Mouse (Mus musculus) midbrain, embryonic 14.5 days (tissue): Measurements from ENCODE around the gene Fcho1. TPM values are rescaled to one million over a fixed set of nuclear protein-coding genes. Genes with fewer than 3 reads are reported as not detected.
"Not testable (repeated sequence)": the region's sequence is repeated elsewhere in the genome, so short reads cannot be mapped to it uniquely, and the experiment has no call there.

Experiments
- ATAC-seq: fragments of 200-750 bp; cut with Nextera tagmentation; 2 replicates; pipeline ENCODE4 v1.8.0; 2017; ENCODE audit warnings: moderate number of reproducible peaks, moderate library complexity; ENCODE audit not compliant: low FRiP score, low TSS enrichment
- DNase-seq: peaks from one replicate; pipeline ENCODE4 v3.0.0-alpha.2; 2015
- H3K27ac ChIP-seq: fragments of 300-500 bp; sonication (generic); replicated peaks from 2 replicates; pipeline ENCODE4 v1.5.1; 2014; ENCODE audit warnings: mild to moderate bottlenecking, low read depth, low read length, moderate library complexity
- H3K27me3 ChIP-seq: fragments of 300-500 bp; sonication (generic); 2 replicates; pipeline ENCODE4 v1.6.1; 2014; ENCODE audit warnings: low read length, control low read depth, mixed read lengths; ENCODE audit not compliant: control insufficient read depth, insufficient read depth
- H3K36me3 ChIP-seq: fragments of 300-500 bp; sonication (generic); 2 replicates; pipeline ENCODE4 v1.6.1; 2014; ENCODE audit warnings: low read length, control low read depth; ENCODE audit not compliant: control insufficient read depth, insufficient read depth
- H3K4me1 ChIP-seq: fragments of 300-500 bp; sonication (generic); 2 replicates; pipeline ENCODE4 v1.6.1; 2014; ENCODE audit warnings: mild to moderate bottlenecking, antibody characterized with exemption, low read length, control low read depth; ENCODE audit not compliant: control insufficient read depth, insufficient read depth
- H3K4me2 ChIP-seq: fragments of 300-500 bp; sonication (generic); 2 replicates; pipeline ENCODE4 v1.6.1; 2014; ENCODE audit warnings: mild to moderate bottlenecking, low read length, moderate library complexity
- H3K4me3 ChIP-seq: fragments of 300-500 bp; sonication (generic); replicated peaks from 2 replicates; pipeline ENCODE4 v1.5.1; 2014; ENCODE audit warnings: low read depth, low read length
- H3K9ac ChIP-seq: fragments of 300-500 bp; sonication (generic); replicated peaks from 2 replicates; pipeline ENCODE4 v1.6.1; 2014; ENCODE audit warnings: mild to moderate bottlenecking, low read length, moderate library complexity
- H3K9me3 ChIP-seq: fragments of 300-500 bp; sonication (generic); 2 replicates; pipeline ENCODE4 v1.6.1; 2016; ENCODE audit warnings: low read length, control low read depth, mixed read lengths; ENCODE audit not compliant: control insufficient read depth
- WGBS: fragments of 180-500 bp; shearing (Covaris S2); extraction: QIAGEN DNeasy Blood & Tissue Kit; methylation state at CpG from one replicate; pipeline ENCODE4 v1.1.7; 2014; 5-methylcytosine and 5-hydroxymethylcytosine counted together
- polyA plus RNA-seq: library from polyadenylated mRNA; unstranded; fragments of >200 nt; fragmentation: Nextera tagmentation; extraction: Ambion mirVana; gene quantifications from 2 replicates; pipeline ENCODE4 v1.2.1, GENCODE M21; 2014

Fcho1 gene
- 66.5 and 74.6 TPM in 2 replicates for polyA plus RNA-seq

GRCm38 (mm10) chr8:71725122-71725924 lies at the start of gene Fcho1:
Gene Fcho1, minus strand, starts transcription at chr8:71725716.
- Histone ChIP-seq H3K9ac (peak within 1 kb of the TSS; percentile 92), H3K4me3 (peak within 1 kb of the TSS; percentile 75), H3K4me2 (peak within 1 kb of the TSS; percentile 77), H3K4me1 (peaks cover 30% of the 10 kb centered on the region), H3K27me3 (no peaks in the 10 kb centered on the region), H3K36me3 (no peaks in the 10 kb centered on the region), H3K27ac (peak within 1 kb of the TSS; percentile 71), H3K9me3 (no peaks in the 10 kb centered on the region)
- ATAC-seq (peak; percentile 82), DNase-seq (peak; percentile 97)
- WGBS, result under 1% methylated on average over 54 of the region's 54 CpGs

- no peaks in the 10 kb centered on the region for H3K27me3 ChIP-seq
- 90% methylated on average over 15 of the region's 15 CpGs for WGBS
- H3K4me3 ChIP-seq, result no peak overlapping the region
- H3K4me2 ChIP-seq, result no peak overlapping the region
- H3K9ac ChIP-seq, result no peak overlapping the region
- DNase-seq (no peak), ATAC-seq (no peak)
- no peaks in the 10 kb centered on the region for H3K36me3 ChIP-seq
- H3K9me3 ChIP-seq, result peaks cover 9% of the 10 kb centered on the region
- no peaks in the 10 kb centered on the region for H3K4me1 ChIP-seq
- no peak overlapping the region for H3K27ac ChIP-seq
These were observed 45.8 kb upstream of the Fcho1 start for GRCm38 (mm10) chr8:71771336-71771735.

GRCm38 (mm10) chr8:71758816-71759215 lies 33.3 kb upstream of the Fcho1 start:
- DNase-seq, result no peak
- WGBS, result 40% methylated on average over 3 of the region's 3 CpGs

GRCm38 (mm10) chr8:71752881-71753552 lies 27.5 kb upstream of the Fcho1 start:
- not testable (repeated sequence) for ATAC-seq, H3K9ac ChIP-seq, DNase-seq, H3K27ac ChIP-seq, H3K4me3 ChIP-seq, H3K27me3 ChIP-seq, H3K4me2 ChIP-seq, H3K36me3 ChIP-seq, H3K9me3 ChIP-seq, H3K4me1 ChIP-seq
- 68% methylated on average over 7 of the region's 7 CpGs for WGBS

More at GRCm38 (mm10) chr8:71758816-71759215, 33.3 kb upstream of the Fcho1 start:
- H3K4me2 ChIP-seq, result no peak overlapping the region
- H3K9ac ChIP-seq, result no peak overlapping the region
- H3K4me3 ChIP-seq, result no peak overlapping the region
- no peaks in the 10 kb centered on the region for H3K36me3 ChIP-seq
- no peak for ATAC-seq
- H3K9me3 ChIP-seq, result no peaks in the 10 kb centered on the region
- no peaks in the 10 kb centered on the region for H3K4me1 ChIP-seq
- H3K27ac ChIP-seq, result no peak overlapping the region
- no peaks in the 10 kb centered on the region for H3K27me3 ChIP-seq

- H3K4me2 ChIP-seq, ATAC-seq, H3K36me3 ChIP-seq, DNase-seq, H3K4me3 ChIP-seq, H3K4me1 ChIP-seq, H3K9me3 ChIP-seq, H3K27me3 ChIP-seq, H3K27ac ChIP-seq, H3K9ac ChIP-seq: not testable (repeated sequence)
These were observed 26.7 kb upstream of the Fcho1 start for GRCm38 (mm10) chr8:71752263-71752662.

DNA sequence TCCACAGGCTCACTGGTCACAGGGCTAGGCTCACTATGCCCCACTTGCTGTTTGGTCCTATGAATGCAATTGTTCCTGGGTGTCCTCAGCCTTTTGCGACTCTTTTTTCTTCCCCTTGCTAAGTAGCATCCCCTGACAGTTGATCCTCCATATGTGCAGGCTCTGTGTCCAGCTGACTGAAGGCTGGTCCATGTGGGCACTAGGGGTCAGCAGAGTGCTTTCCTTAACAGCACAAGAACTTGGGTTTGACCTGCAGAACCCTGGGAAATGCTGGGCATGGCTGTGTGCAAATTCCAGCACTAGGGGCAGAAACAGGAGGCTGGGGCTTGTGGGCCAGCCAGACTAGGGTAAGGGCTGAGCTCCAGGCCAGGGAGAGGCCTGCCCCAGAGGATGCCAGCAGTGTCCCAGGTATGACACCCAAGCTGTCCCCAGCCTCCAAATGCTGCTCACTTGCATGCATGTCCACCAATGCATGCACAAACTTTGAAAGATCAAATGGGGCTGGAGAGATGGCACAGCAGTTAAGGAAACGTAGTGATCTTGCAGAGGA lies 25.9 kb upstream of the Fcho1 start:
- not testable (repeated sequence) for H3K4me3 ChIP-seq, H3K4me1 ChIP-seq, H3K4me2 ChIP-seq, H3K9me3 ChIP-seq, H3K27ac ChIP-seq, H3K36me3 ChIP-seq, H3K27me3 ChIP-seq, H3K9ac ChIP-seq
- 59% methylated on average over 2 of the region's 2 CpGs for WGBS
- ATAC-seq, result peak; percentile 41; the same call in 1 of the 2 replicates
- DNase-seq, result peak; percentile 76

DNA sequence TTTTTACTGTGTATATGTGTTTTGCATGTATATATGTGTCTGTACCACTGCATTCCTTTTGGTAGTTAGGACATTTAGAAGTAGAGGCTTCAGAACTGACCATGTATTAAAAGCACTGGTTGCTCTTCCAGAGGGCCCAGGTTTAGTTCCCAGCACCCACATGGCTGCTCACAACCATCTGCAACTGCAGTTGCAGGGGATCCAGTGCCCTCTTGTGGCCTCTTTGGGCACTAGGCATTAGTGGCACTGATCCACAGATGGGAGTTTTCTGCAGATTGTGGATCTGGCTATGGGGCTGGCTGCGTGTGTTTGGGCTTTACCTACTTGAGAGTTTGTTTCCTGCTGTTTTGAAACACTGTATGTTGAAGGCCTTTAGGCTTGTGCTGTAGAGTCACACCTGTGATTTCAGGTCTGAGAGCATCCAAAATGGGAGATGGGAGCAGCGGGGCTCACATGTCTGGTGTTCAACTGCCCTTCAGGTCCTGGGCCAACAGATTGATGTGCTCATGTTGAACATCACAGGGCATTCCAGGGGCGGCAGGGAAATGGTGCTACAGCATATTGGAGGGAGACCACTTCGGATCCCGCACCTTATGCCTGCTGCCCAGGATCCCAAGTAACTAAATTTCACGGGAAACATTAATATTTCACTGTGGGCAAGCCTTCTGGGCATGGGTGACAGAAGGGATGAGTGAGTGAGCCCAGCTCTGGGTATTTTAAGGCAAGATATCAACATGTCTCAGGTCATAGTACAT lies 24.0 kb upstream of the Fcho1 start:
- not testable (repeated sequence) for H3K27me3 ChIP-seq, H3K27ac ChIP-seq, DNase-seq, H3K4me2 ChIP-seq, H3K4me1 ChIP-seq, H3K36me3 ChIP-seq, H3K4me3 ChIP-seq, H3K9me3 ChIP-seq, ATAC-seq, H3K9ac ChIP-seq
- 83% methylated on average over 6 of the region's 6 CpGs for WGBS

GRCm38 (mm10) chr8:71747082-71747481 lies 21.6 kb upstream of the Fcho1 start:
- DNase-seq, H3K9me3 ChIP-seq, H3K27ac ChIP-seq, ATAC-seq, H3K9ac ChIP-seq, H3K4me3 ChIP-seq, H3K27me3 ChIP-seq, H3K4me1 ChIP-seq, H3K4me2 ChIP-seq, H3K36me3 ChIP-seq: not testable (repeated sequence)
